Mouse (Mus musculus): ENCODE results near the gene Tfap2a. TPM values are rescaled to one million over a fixed set of nuclear protein-coding genes. Genes with fewer than 3 reads are reported as not detected.
A peak's percentile ranks its signal among the peaks of the same experiment; 100 is the strongest.

Tfap2a gene
- polyA plus RNA-seq, 1 experiment from 2014 or later, result 0.20 TPM

GRCm38 (mm10) chr13:40730651-40731178 lies 7.5 kb downstream of the Tfap2a start:
- Histone ChIP-seq H3K27ac (ENCODE audit: low read depth, low read length) (no peak overlapping the region), H3K36me3 (ENCODE audit: control insufficient read depth, insufficient read depth, low read length) (no peaks in the 10 kb centered on the region), H3K4me3 (ENCODE audit: low read depth, low read length) (peak overlapping the region; percentile 29), H3K9ac (ENCODE audit: low read length) (0 out of 2 replicates have a peak overlapping the region, but pooled peaks have one; percentile 9), H3K9me3 (replicated peaks; ENCODE audit: control insufficient read depth, low read length) (no peaks in the 10 kb centered on the region), H3K4me1 (ENCODE audit: control insufficient read depth, insufficient read depth, low read length) (peaks cover 6% of the 10 kb centered on the region), H3K27me3 (replicated peaks; ENCODE audit: control insufficient read depth, insufficient read depth, low read length) (peaks cover 79% of the 10 kb centered on the region), H3K4me2 (ENCODE audit: low read length) (peak overlapping the region; percentile 52)
- ATAC-seq (peak; percentile 54; the same call in 1 of the 2 replicates), DNase-seq (ENCODE audit: low spot score) (peak; percentile 69)
- WGBS, result under 1% methylated on average over 32 of the region's 41 CpGs

- no peak overlapping the region for H3K9ac ChIP-seq (ENCODE audit: low read length)
- ATAC-seq, result no peak
- DNase-seq (ENCODE audit: low spot score), result no peak
- peak overlapping the region; percentile 8; the same call in 1 of the 2 replicates for H3K4me3 ChIP-seq (ENCODE audit: low read depth, low read length)
- peak overlapping the region; percentile 52; the same call in 1 of the 2 replicates for H3K4me2 ChIP-seq (ENCODE audit: low read length)
- peaks cover 80% of the 10 kb centered on the region for H3K27me3 ChIP-seq (replicated peaks; ENCODE audit: control insufficient read depth, insufficient read depth, low read length)
- under 1% methylated on average over 52 of the region's 52 CpGs for WGBS
- peaks cover 6% of the 10 kb centered on the region for H3K4me1 ChIP-seq (ENCODE audit: control insufficient read depth, insufficient read depth, low read length)
- H3K27ac ChIP-seq (ENCODE audit: low read depth, low read length), result no peak overlapping the region
- H3K36me3 ChIP-seq (ENCODE audit: control insufficient read depth, insufficient read depth, low read length), result no peaks in the 10 kb centered on the region
- H3K9me3 ChIP-seq (replicated peaks; ENCODE audit: control insufficient read depth, low read length), result no peaks in the 10 kb centered on the region
Measured at GRCm38 (mm10) chr13:40729592-40730431, 8.4 kb downstream of the Tfap2a start.

- Histone ChIP-seq H3K9me3 (replicated peaks; ENCODE audit: control insufficient read depth, low read length) (no peaks in the 10 kb centered on the region), H3K4me2 (ENCODE audit: low read length) (no peak overlapping the region), H3K4me1 (ENCODE audit: control insufficient read depth, insufficient read depth, low read length) (peaks cover 6% of the 10 kb centered on the region), H3K9ac (ENCODE audit: low read length) (no peak overlapping the region), H3K27me3 (replicated peaks; ENCODE audit: control insufficient read depth, insufficient read depth, low read length) (peaks cover 80% of the 10 kb centered on the region), H3K36me3 (ENCODE audit: control insufficient read depth, insufficient read depth, low read length) (no peaks in the 10 kb centered on the region), H3K4me3 (ENCODE audit: low read depth, low read length) (no peak overlapping the region), H3K27ac (ENCODE audit: low read depth, low read length) (no peak overlapping the region)
- no peak for ATAC-seq
- WGBS, result under 1% methylated on average over 13 of the region's 13 CpGs
- no peak for DNase-seq (ENCODE audit: low spot score)
Measured at GRCm38 (mm10) chr13:40729037-40729436, 9.1 kb downstream of the Tfap2a start.

- Histone ChIP-seq H3K9me3 (replicated peaks; ENCODE audit: control insufficient read depth, low read length) (no peaks in the 10 kb centered on the region), H3K27ac (ENCODE audit: low read depth, low read length) (no peak overlapping the region), H3K4me2 (ENCODE audit: low read length) (no peak overlapping the region), H3K4me3 (ENCODE audit: low read depth, low read length) (peak overlapping the region; percentile 10; the same call in 1 of the 2 replicates), H3K27me3 (replicated peaks; ENCODE audit: control insufficient read depth, insufficient read depth, low read length) (peaks cover 80% of the 10 kb centered on the region), H3K4me1 (ENCODE audit: control insufficient read depth, insufficient read depth, low read length) (peaks cover 6% of the 10 kb centered on the region), H3K36me3 (ENCODE audit: control insufficient read depth, insufficient read depth, low read length) (no peaks in the 10 kb centered on the region), H3K9ac (ENCODE audit: low read length) (no peak overlapping the region)
- no peak for DNase-seq (ENCODE audit: low spot score)
- ATAC-seq, result no peak
- under 1% methylated on average over 15 of the region's 15 CpGs for WGBS
Measured at GRCm38 (mm10) chr13:40728626-40728990, 9.6 kb downstream of the Tfap2a start.

GRCm38 (mm10) chr13:40727731-40728625 lies 10.2 kb downstream of the Tfap2a start:
- Histone ChIP-seq H3K4me2 (ENCODE audit: low read length) (no peak overlapping the region), H3K27ac (ENCODE audit: low read depth, low read length) (no peak overlapping the region), H3K9ac (ENCODE audit: low read length) (no peak overlapping the region), H3K4me1 (ENCODE audit: control insufficient read depth, insufficient read depth, low read length) (peaks cover 2% of the 10 kb centered on the region; the same call in 1 of the 2 replicates), H3K4me3 (ENCODE audit: low read depth, low read length) (peak overlapping the region; percentile 10; the same call in 1 of the 2 replicates), H3K9me3 (replicated peaks; ENCODE audit: control insufficient read depth, low read length) (no peaks in the 10 kb centered on the region), H3K27me3 (replicated peaks; ENCODE audit: control insufficient read depth, insufficient read depth, low read length) (peaks cover 80% of the 10 kb centered on the region), H3K36me3 (ENCODE audit: control insufficient read depth, insufficient read depth, low read length) (no peaks in the 10 kb centered on the region)
- DNase-seq (ENCODE audit: low spot score) (no peak), ATAC-seq (0 out of 2 replicates have a peak, but pooled peaks have one; percentile 16)
- WGBS, result 2% methylated on average over 42 of the region's 42 CpGs

- H3K4me3 ChIP-seq (ENCODE audit: low read depth, low read length), result no peak overlapping the region
- H3K9ac ChIP-seq (ENCODE audit: low read length), result no peak overlapping the region
- no peak overlapping the region for H3K4me2 ChIP-seq (ENCODE audit: low read length)
- H3K36me3 ChIP-seq (ENCODE audit: control insufficient read depth, insufficient read depth, low read length), result no peaks in the 10 kb centered on the region
- no peak for DNase-seq (ENCODE audit: low spot score)
- peaks cover 4% of the 10 kb centered on the region; the same call in 1 of the 2 replicates for H3K4me1 ChIP-seq (ENCODE audit: control insufficient read depth, insufficient read depth, low read length)
- no peaks in the 10 kb centered on the region for H3K9me3 ChIP-seq (replicated peaks; ENCODE audit: control insufficient read depth, low read length)
- ATAC-seq, result no peak
- WGBS, result 14% methylated on average over 7 of the region's 7 CpGs
- H3K27me3 ChIP-seq (replicated peaks; ENCODE audit: control insufficient read depth, insufficient read depth, low read length), result peaks cover 67% of the 10 kb centered on the region
- no peak overlapping the region for H3K27ac ChIP-seq (ENCODE audit: low read depth, low read length)
Measured at GRCm38 (mm10) chr13:40725924-40726323, 12.3 kb downstream of the Tfap2a start.

GRCm38 (mm10) chr13:40723598-40723920 lies 14.6 kb downstream of the Tfap2a start:
- no peak overlapping the region for H3K27ac ChIP-seq (ENCODE audit: low read depth, low read length)
- peak overlapping the region; percentile 79 for H3K4me2 ChIP-seq (ENCODE audit: low read length)
- H3K27me3 ChIP-seq (replicated peaks; ENCODE audit: control insufficient read depth, insufficient read depth, low read length), result peaks cover 75% of the 10 kb centered on the region
- DNase-seq (ENCODE audit: low spot score) (no peak), ATAC-seq (no peak)
- no peak overlapping the region for H3K9ac ChIP-seq (ENCODE audit: low read length)
- no peaks in the 10 kb centered on the region for H3K36me3 ChIP-seq (ENCODE audit: control insufficient read depth, insufficient read depth, low read length)
- H3K4me1 ChIP-seq (ENCODE audit: control insufficient read depth, insufficient read depth, low read length), result peaks cover 4% of the 10 kb centered on the region; the same call in 1 of the 2 replicates
- no peaks in the 10 kb centered on the region for H3K9me3 ChIP-seq (replicated peaks; ENCODE audit: control insufficient read depth, low read length)
- WGBS, result 6% methylated on average over 5 of the region's 5 CpGs
- H3K4me3 ChIP-seq (ENCODE audit: low read depth, low read length), result peak overlapping the region; percentile 51

GRCm38 (mm10) chr13:40722741-40723597 lies 15.2 kb downstream of the Tfap2a start:
- H3K27ac ChIP-seq (ENCODE audit: low read depth, low read length), result no peak overlapping the region

More at GRCm38 (mm10) chr13:40722741-40723597, 15.2 kb downstream of the Tfap2a start:
- Histone ChIP-seq H3K9ac (ENCODE audit: low read length) (peak overlapping the region; percentile 47; the same call in 1 of the 2 replicates), H3K36me3 (ENCODE audit: control insufficient read depth, insufficient read depth, low read length) (no peaks in the 10 kb centered on the region), H3K27me3 (replicated peaks; ENCODE audit: control insufficient read depth, insufficient read depth, low read length) (peaks cover 75% of the 10 kb centered on the region), H3K9me3 (replicated peaks; ENCODE audit: control insufficient read depth, low read length) (no peaks in the 10 kb centered on the region), H3K4me3 (ENCODE audit: low read depth, low read length) (peak overlapping the region; percentile 51), H3K4me1 (ENCODE audit: control insufficient read depth, insufficient read depth, low read length) (peaks cover 4% of the 10 kb centered on the region; the same call in 1 of the 2 replicates), H3K4me2 (ENCODE audit: low read length) (peak overlapping the region; percentile 79)
- DNase-seq (ENCODE audit: low spot score) (peak; percentile 97), ATAC-seq (peak; percentile 97)
- WGBS, result 1% methylated on average over 70 of the region's 70 CpGs

Measured in forebrain, embryonic 14.5 days (tissue).